Mouse (Mus musculus) intestine, embryonic 15.5 days (tissue): Measurements from ENCODE around the gene Gm9745. TPM values are rescaled to one million over a fixed set of nuclear protein-coding genes. Genes with fewer than 3 reads are reported as not detected.
"Not testable (repeated sequence)": the region's sequence is repeated elsewhere in the genome, so short reads cannot be mapped to it uniquely, and the experiment has no call there.

ENCODE experiments used
- ATAC-seq: fragments of 200-750 bp; cut with Nextera tagmentation; 2 replicates; pipeline ENCODE4 v1.8.0; 2017; ENCODE audit warnings: moderate TSS enrichment, moderate library complexity
- H3K27ac ChIP-seq: fragments of 300-500 bp; sonication (generic); 2 replicates; pipeline ENCODE4 v1.5.1; 2015; ENCODE audit warnings: mild to moderate bottlenecking, inconsistent platforms
- H3K27me3 ChIP-seq: fragments of 300-500 bp; sonication (generic); replicated peaks from 2 replicates; pipeline ENCODE4 v1.6.1; 2015; ENCODE audit warnings: inconsistent platforms
- H3K36me3 ChIP-seq: fragments of 300-500 bp; sonication (generic); 2 replicates; pipeline ENCODE4 v1.6.1; 2015; ENCODE audit warnings: inconsistent platforms
- H3K4me1 ChIP-seq: fragments of 300-500 bp; sonication (generic); replicated peaks from 2 replicates; pipeline ENCODE4 v1.6.1; 2015; ENCODE audit warnings: inconsistent platforms
- H3K4me2 ChIP-seq: fragments of 300-500 bp; sonication (generic); replicated peaks from 2 replicates; pipeline ENCODE4 v1.6.1; 2015; ENCODE audit warnings: mild to moderate bottlenecking, inconsistent platforms
- H3K4me3 ChIP-seq: fragments of 300-500 bp; sonication (generic); replicated peaks from 2 replicates; pipeline ENCODE4 v1.5.1; 2015; ENCODE audit warnings: inconsistent platforms
- H3K9ac ChIP-seq: fragments of 300-500 bp; sonication (generic); 2 replicates; pipeline ENCODE4 v1.6.1; 2015; ENCODE audit warnings: inconsistent platforms
- H3K9me3 ChIP-seq: fragments of 300-500 bp; sonication (generic); 2 replicates; pipeline ENCODE4 v1.6.1; 2016; ENCODE audit warnings: inconsistent platforms
- WGBS: fragments of 180-500 bp; shearing (Covaris S2); methylation state at CpG from one replicate; pipeline ENCODE4 v1.1.7; 2015; 5-methylcytosine and 5-hydroxymethylcytosine counted together
- polyA plus RNA-seq: library from polyadenylated mRNA; unstranded; fragments of >200 nt; fragmentation: Nextera tagmentation; extraction: Ambion mirVana; gene quantifications from 2 replicates; pipeline ENCODE4 v1.2.1, GENCODE M21; 2015

Gene Gm9745
- polyA plus RNA-seq, 1 experiment from 2014 or later, result not detected

- not testable (repeated sequence) for H3K9me3 ChIP-seq, H3K4me2 ChIP-seq, ATAC-seq, H3K27me3 ChIP-seq, H3K4me3 ChIP-seq, H3K36me3 ChIP-seq, H3K4me1 ChIP-seq, H3K9ac ChIP-seq, H3K27ac ChIP-seq
- 50% methylated on average over 1 of the region's 5 CpGs for WGBS
Measured at GRCm38 (mm10) chr13:8959058-8959457, 11.0 kb upstream of the Gm9745 start.

GRCm38 (mm10) chr13:8956873-8957272 lies 8.8 kb upstream of the Gm9745 start:
- not testable (repeated sequence) for H3K4me1 ChIP-seq, ATAC-seq, H3K27ac ChIP-seq, H3K9me3 ChIP-seq, H3K36me3 ChIP-seq, H3K9ac ChIP-seq, H3K27me3 ChIP-seq, H3K4me3 ChIP-seq, H3K4me2 ChIP-seq
- no CpG with 5 or more reads among the region's 5 CpGs for WGBS

- H3K9me3 ChIP-seq, H3K9ac ChIP-seq, H3K27me3 ChIP-seq, H3K36me3 ChIP-seq, H3K4me2 ChIP-seq, ATAC-seq, H3K4me3 ChIP-seq, H3K27ac ChIP-seq, H3K4me1 ChIP-seq: not testable (repeated sequence)
- WGBS, result 72% methylated on average over 2 of the region's 2 CpGs
Measured at GRCm38 (mm10) chr13:8955127-8955526, 7.1 kb upstream of the Gm9745 start.

GRCm38 (mm10) chr13:8952563-8952962 lies 4.5 kb upstream of the Gm9745 start, which contains the start of gene Idi2:
Gene Idi2 (plus strand): TSS chr13:8952863.
- not testable (repeated sequence) for H3K9me3 ChIP-seq, H3K27ac ChIP-seq, ATAC-seq, H3K4me2 ChIP-seq, H3K36me3 ChIP-seq, H3K4me3 ChIP-seq, H3K27me3 ChIP-seq, H3K4me1 ChIP-seq, H3K9ac ChIP-seq

GRCm38 (mm10) chr13:8943828-8944227 lies 4.2 kb downstream of the Gm9745 start:
- not testable (repeated sequence) for H3K4me3 ChIP-seq, H3K27me3 ChIP-seq, H3K36me3 ChIP-seq, H3K27ac ChIP-seq, ATAC-seq, H3K4me2 ChIP-seq, H3K4me1 ChIP-seq, H3K9me3 ChIP-seq, H3K9ac ChIP-seq
- WGBS, result no CpG with 5 or more reads among the region's 5 CpGs

GRCm38 (mm10) chr13:8941701-8942100 lies 6.3 kb downstream of the Gm9745 start:
- H3K36me3 ChIP-seq, ATAC-seq, H3K27ac ChIP-seq, H3K9ac ChIP-seq, H3K4me3 ChIP-seq, H3K9me3 ChIP-seq, H3K4me2 ChIP-seq, H3K4me1 ChIP-seq, H3K27me3 ChIP-seq: not testable (repeated sequence)
- WGBS, result 20% methylated on average over 1 of the region's 5 CpGs

- not testable (repeated sequence) for H3K4me1 ChIP-seq, H3K27me3 ChIP-seq, H3K36me3 ChIP-seq, ATAC-seq, H3K9ac ChIP-seq, H3K27ac ChIP-seq, H3K4me2 ChIP-seq, H3K4me3 ChIP-seq, H3K9me3 ChIP-seq
- WGBS, result 83% methylated on average over 4 of the region's 4 CpGs
Measured at GRCm38 (mm10) chr13:8941110-8941509, 6.9 kb downstream of the Gm9745 start.

- not testable (repeated sequence) for H3K27ac ChIP-seq, H3K9me3 ChIP-seq, H3K4me2 ChIP-seq, ATAC-seq, H3K9ac ChIP-seq, H3K4me3 ChIP-seq, H3K27me3 ChIP-seq, H3K4me1 ChIP-seq, H3K36me3 ChIP-seq
- WGBS, result 74% methylated on average over 6 of the region's 6 CpGs
Measured at GRCm38 (mm10) chr13:8937611-8938140, 10.4 kb downstream of the Gm9745 start.

GRCm38 (mm10) chr13:8933499-8933898 lies 14.5 kb downstream of the Gm9745 start:
- no peaks in the 10 kb centered on the region for H3K27me3 ChIP-seq
- no peak for ATAC-seq
- no peaks in the 10 kb centered on the region for H3K36me3 ChIP-seq
- no peak overlapping the region for H3K4me3 ChIP-seq
- WGBS, result 59% methylated on average over 2 of the region's 2 CpGs
- H3K4me2 ChIP-seq, result no peak overlapping the region
- H3K4me1 ChIP-seq, result no peaks in the 10 kb centered on the region
- H3K9ac ChIP-seq, result no peak overlapping the region
- H3K27ac ChIP-seq, result no peak overlapping the region
- H3K9me3 ChIP-seq, result no peaks in the 10 kb centered on the region

DNA sequence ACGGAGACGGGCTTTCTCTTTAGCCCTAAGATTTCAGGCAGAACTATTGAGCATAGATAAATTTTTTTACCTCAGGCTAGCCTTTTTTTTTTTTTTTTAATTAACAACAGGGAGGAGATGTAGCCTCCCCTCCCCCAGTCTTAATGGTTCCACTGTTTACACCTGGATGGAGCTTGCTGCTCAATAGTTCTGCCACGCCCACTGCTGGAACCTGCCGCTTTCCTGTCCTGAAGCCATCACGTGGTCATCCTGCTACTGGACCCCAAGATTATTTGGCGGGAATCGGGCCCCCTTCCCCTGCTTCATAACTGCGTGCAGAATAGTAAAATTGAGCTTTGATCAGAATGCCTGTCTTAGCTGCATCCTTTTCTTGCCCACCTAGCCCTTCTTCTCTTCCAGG lies 34.1 kb downstream of the Gm9745 start:
- H3K27ac ChIP-seq, H3K4me3 ChIP-seq, H3K36me3 ChIP-seq, H3K9me3 ChIP-seq, H3K4me2 ChIP-seq, H3K4me1 ChIP-seq, ATAC-seq, H3K27me3 ChIP-seq, H3K9ac ChIP-seq: not testable (repeated sequence)
- WGBS, result 88% methylated on average over 8 of the region's 8 CpGs

DNA sequence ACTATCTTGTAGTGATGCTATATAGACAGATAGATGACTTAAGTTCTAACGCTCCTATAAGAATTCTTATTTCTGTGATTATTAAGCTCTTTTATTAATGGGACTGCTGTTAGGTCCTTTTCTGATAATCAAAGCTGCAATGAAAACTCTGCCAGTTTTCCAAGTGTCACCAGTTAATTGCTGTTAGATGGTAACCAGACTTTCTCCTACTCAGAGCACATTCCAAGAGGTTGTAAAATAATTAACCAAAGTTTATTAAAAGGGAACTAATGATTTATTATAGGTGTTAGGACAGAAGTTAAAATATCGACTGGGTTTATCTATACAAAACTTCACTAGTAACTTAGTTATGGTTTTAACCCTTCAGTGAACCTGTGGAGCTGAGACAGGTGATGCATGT lies 42.0 kb downstream of the Gm9745 start:
- H3K4me3 ChIP-seq, H3K27ac ChIP-seq, ATAC-seq, H3K36me3 ChIP-seq, H3K4me2 ChIP-seq, H3K4me1 ChIP-seq, H3K9ac ChIP-seq, H3K9me3 ChIP-seq, H3K27me3 ChIP-seq: not testable (repeated sequence)
- 76% methylated on average over 2 of the region's 2 CpGs for WGBS
